Mouse (Mus musculus): ENCODE measurements around the gene Msi1.
A peak's percentile ranks its signal among the peaks of the same experiment; 100 is the strongest.
"Not testable (repeated sequence)": the region's sequence is repeated elsewhere in the genome, so short reads cannot be mapped to it uniquely, and the experiment has no call there.

Gene Msi1

GRCm38 (mm10) chr5:115433191-115433590 is 3.8 kb downstream of the Msi1 start:
- no peak for DNase-seq (ENCODE audit: extremely low read depth, low read depth)

- DNase-seq (ENCODE audit: extremely low read depth, low read depth): no peak
These were observed 5.0 kb downstream of the Msi1 start for GRCm38 (mm10) chr5:115434280-115434852.

- DNase-seq (ENCODE audit: extremely low read depth, low read depth): no peak
These were observed 5.7 kb downstream of the Msi1 start for GRCm38 (mm10) chr5:115434853-115435754.

GRCm38 (mm10) chr5:115435755-115436379 is 6.5 kb downstream of the Msi1 start:
- no peak for DNase-seq (ENCODE audit: extremely low read depth, low read depth)

GRCm38 (mm10) chr5:115436421-115437124 is 7.2 kb downstream of the Msi1 start:
- DNase-seq (ENCODE audit: extremely low read depth, low read depth): no peak

GRCm38 (mm10) chr5:115437242-115437944 is 8.0 kb downstream of the Msi1 start:
- DNase-seq (ENCODE audit: extremely low read depth, low read depth): no peak

GRCm38 (mm10) chr5:115437945-115438315 is 8.5 kb downstream of the Msi1 start:
- DNase-seq (ENCODE audit: extremely low read depth, low read depth): no peak

- no peak for DNase-seq (ENCODE audit: extremely low read depth, low read depth)
These were observed 9.3 kb downstream of the Msi1 start for GRCm38 (mm10) chr5:115438667-115439066.

GRCm38 (mm10) chr5:115441205-115441849 is 11.9 kb downstream of the Msi1 start:
- DNase-seq (ENCODE audit: extremely low read depth, low read depth): peak; percentile 36

- DNase-seq (ENCODE audit: extremely low read depth, low read depth): not testable (repeated sequence)
These were observed 13.3 kb downstream of the Msi1 start for GRCm38 (mm10) chr5:115442663-115443062.

- DNase-seq (ENCODE audit: extremely low read depth, low read depth): no peak
These were observed 14.7 kb downstream of the Msi1 start for GRCm38 (mm10) chr5:115444130-115444529.

GRCm38 (mm10) chr5:115447108-115447507 is 17.7 kb downstream of the Msi1 start:
- no peak for DNase-seq (ENCODE audit: extremely low read depth, low read depth)

GRCm38 (mm10) chr5:115449247-115449646 is 19.8 kb downstream of the Msi1 start:
- no peak for DNase-seq (ENCODE audit: extremely low read depth, low read depth)

GRCm38 (mm10) chr5:115450410-115451317 is 21.3 kb downstream of the Msi1 start:
- no peak for DNase-seq (ENCODE audit: extremely low read depth, low read depth)

- no peak for DNase-seq (ENCODE audit: extremely low read depth, low read depth)
These were observed 25.2 kb downstream of the Msi1 start for GRCm38 (mm10) chr5:115454422-115455090.

GRCm38 (mm10) chr5:115455838-115456237 is 26.4 kb downstream of the Msi1 start:
- DNase-seq (ENCODE audit: extremely low read depth, low read depth): no peak

- no peak for DNase-seq (ENCODE audit: extremely low read depth, low read depth)
These were observed 29.5 kb downstream of the Msi1 start for GRCm38 (mm10) chr5:115458918-115459317.

- DNase-seq (ENCODE audit: extremely low read depth, low read depth): no peak
These were observed 35.2 kb downstream of the Msi1 start for GRCm38 (mm10) chr5:115464408-115465115.

Data from MEL-GATA-1-ER (cell line).